Mouse (Mus musculus) heart, postnatal 36 days (tissue): ENCODE measurements around the gene Letmd1. TPM values are rescaled to one million over a fixed set of nuclear protein-coding genes. Genes with fewer than 3 reads are reported as not detected.
"Not testable (repeated sequence)": the region's sequence is repeated elsewhere in the genome, so short reads cannot be mapped to it uniquely, and the experiment has no call there.

Experiments
- DNase-seq, 2 experiments: peaks; one replicate each; pipeline ENCODE4 v3.0.0; 2021 to 2022
- intact Hi-C: fragments of 180-260 bp; cut with DNase I; formaldehyde crosslinking; loops from one replicate; pipeline ENCODE4 v1.15.1; 2025
- total RNA-seq, 2 experiments: library from RNA; stranded (reverse); gene quantifications; 2 replicates each; pipeline ENCODE4 v1.2.3; 2021

Letmd1 gene
- total RNA-seq, 2 experiments from 2014 or later: 12.2 to 14.8 TPM

DNA sequence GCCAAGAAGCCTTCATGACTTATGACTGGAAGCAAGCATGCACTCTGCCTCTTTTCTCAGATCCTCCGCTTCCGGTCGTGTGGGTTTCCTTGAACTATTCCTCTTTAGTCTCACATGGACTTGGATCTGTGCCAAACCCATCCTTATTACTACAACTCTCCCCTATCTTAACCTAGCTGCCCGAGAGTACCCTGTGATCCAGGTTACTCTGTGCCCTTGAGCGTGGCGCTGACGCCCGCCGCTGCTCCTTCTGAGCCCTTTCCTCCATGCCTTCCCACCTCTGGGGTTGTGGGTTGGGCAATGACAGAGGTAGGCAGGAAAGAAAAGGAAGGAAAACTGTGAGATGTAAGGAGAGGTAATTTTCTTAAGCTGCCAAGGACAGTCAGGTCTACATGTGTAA, 23.1 kb downstream of the Letmd1 start:
- no peak for DNase-seq
- intact Hi-C loops: no loop called here

DNA sequence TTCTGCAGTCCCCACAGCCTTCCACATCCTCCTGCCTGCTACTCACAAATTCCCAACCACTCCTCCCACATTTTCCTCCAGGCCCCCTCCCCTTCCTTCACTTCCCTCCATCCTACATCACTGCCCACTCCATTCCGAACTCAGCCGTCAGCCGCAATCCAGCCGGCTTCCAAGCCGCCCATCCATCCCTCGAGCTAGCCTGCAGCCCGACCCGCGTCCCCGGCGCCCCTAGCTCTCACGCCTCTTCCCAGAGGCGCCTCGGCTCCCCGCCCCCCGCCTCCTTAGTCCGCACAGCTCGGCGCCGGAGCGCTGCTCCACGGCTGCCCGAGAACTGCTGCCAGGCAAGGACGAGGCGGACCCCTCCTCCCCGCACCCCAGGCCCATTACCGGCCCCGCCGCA, 25.8 kb downstream of the Letmd1 start:
- intact Hi-C loops: loop anchor here (2.0 kb wide), 1 partner anchor 26 kb away; the partner anchor contains the start of gene Letmd1
- no peak for DNase-seq

DNA sequence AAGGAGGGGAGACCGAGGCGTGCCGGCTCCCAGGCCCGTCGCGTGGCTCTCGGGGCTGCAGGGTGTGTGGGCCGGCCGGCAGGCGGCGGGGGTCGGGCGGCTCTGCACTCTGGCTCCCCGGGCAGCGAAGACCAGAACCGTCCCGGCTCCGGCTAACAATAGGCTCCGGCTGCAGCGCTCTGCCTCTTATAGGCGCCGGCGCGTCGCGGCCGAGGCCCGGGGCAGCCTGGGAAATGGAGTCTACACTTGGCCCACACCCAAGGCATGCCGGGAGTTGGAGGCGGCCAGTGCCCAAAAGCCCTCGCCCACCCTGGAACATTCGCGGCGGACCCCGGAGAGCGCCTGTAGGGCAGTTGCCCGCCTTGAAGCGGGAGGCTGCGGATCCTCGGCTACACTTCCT, 26.3 kb downstream of the Letmd1 start, which contains the start of gene Csrnp2:
Gene Csrnp2 (minus strand): TSS at position 387 of the 400 bp plus-strand sequence.
- DNase-seq: peak; percentile 92 to 93
- intact Hi-C loops: loop anchor here (2.0 kb wide), 1 partner anchor 26 kb away; the partner anchor contains the start of gene Letmd1

DNA sequence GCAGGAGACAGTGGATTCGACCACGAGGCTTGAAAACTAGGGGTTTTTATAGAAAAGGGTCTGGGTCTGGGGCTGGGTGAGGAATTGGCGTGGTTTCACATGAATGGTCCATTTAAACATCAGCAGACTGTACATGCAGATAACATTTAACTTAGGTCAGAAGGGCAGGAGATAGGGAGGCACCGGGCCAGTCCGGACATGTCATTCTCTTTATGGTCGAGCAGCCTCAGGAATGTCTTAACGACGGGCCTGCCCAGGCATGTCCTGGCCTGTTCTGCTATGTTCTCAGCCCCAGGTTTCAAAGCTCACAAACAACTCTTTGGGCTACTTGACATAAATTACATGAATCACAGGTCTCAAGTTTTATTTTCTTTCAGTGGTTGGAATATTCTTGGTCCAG, 30.7 kb downstream of the Letmd1 start:
- intact Hi-C loops, DNase-seq: not testable (repeated sequence)

DNA sequence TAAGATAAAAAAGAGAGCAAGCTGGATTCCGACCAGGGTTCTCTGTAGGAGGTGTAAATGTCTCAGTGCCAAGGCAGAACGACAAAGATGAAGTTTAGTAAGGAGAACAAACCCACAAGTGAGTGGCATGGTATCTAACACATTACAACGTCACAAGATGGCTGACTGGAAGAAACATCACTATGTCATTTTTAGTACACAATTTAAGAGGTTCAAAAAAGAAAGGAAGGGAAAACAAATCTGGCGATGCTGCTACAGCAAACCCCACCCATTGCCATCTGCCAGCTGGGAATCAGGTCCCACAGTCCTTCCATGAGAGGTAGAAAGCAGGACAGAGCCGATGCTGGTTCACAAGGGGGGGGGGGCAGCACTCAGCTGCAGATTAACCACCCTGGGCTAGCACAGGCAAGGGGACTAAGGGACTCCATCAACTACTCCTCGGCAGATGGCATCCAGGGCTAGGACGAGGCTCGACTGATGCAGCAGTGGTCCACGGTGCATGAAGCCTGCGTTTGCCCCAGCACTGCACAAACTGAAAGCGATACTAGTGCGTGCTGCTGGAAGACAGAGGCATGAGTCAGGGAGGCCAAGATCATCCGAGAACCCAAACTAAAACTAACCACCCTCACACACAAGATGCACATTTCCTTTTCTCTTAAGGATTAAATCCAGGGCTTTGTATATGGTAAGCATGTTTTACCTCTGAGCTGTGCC, 39.8 kb downstream of the Letmd1 start:
- no peak for DNase-seq
- intact Hi-C loops: no loop called here

DNA sequence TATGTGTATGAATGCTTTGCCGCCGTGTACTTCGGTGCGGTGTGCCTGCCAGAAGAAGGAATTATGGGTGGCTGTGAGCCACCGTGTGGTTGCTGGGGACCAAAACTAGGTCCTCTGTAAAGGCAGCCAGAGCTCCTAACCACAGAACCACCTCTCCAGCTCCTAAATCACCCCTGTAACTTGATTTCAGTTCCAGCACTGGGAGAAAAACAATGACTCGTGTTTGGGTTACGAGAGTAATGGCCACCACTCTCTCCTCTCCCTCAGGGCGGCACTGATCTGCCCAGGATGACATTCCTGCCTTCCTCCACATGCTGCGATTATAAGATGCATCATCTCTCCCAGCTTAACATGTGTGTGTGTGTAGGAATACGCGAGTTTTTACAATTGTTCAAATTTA, 41.2 kb downstream of the Letmd1 start:
- no peak for DNase-seq

DNA sequence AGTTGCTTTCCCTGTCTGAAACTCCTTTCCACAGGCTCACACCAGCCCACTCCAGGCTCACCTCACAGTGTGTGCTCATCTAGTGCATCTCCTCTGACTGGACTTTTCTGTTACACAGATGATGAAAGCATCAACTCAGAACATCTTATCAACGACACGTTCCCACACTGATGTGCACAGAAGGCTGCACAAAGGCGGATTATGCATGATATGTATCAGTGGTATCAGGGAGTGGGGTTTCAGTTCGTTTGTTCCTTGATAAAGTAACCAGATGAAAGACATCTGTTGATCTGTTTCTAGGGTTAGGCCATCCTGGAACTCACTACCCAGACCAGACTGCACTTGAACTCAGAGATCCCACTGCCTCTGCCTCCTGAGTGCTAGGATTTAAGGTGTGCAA, 44.6 kb downstream of the Letmd1 start:
- intact Hi-C loops: no loop called here
- DNase-seq: no peak

More for the DNA sequence above, 41.2 kb downstream of the Letmd1 start:
- intact Hi-C loops: no loop called here

DNA sequence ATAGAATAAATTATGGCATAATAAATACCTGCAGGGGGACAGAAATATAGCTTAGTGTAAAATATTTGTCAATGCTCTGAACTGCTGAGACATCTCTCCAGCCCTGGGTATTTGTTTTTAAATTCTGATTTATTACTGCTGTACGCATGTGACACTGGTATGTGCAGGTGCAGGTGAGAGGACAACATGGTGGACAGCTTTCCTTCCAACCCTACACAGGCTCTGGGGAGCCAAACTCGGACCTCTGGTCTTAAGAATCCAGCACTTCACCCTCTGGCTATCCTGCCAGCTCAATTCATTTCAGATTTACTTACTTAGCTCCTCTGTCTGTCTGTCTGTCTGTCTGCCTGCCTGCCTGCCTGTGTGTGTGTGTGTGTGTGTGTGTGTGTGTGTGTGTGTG, 46.3 kb downstream of the Letmd1 start:
- DNase-seq: no peak
- intact Hi-C loops: no loop called here

DNA sequence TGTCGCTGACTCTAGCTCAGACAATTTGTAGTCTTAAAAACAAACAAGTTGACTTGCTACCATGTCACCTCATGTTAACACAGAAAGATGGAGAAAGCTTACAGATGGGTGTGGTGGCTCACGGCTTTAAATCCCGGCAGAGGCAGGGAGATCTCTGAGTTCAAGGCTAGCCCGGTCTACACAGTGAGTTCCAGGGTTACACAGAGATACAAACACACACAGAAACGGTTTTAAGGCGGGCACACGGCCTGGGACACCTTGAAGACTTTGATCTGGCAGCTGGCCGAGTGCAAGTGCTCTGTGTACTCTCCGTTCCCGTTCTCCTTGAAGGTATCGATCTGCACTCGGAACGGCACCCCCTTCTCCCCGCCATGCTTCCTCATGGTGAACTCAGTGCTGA, 51.5 kb downstream of the Letmd1 start:
- intact Hi-C loops: no loop called here
- no peak for DNase-seq

DNA sequence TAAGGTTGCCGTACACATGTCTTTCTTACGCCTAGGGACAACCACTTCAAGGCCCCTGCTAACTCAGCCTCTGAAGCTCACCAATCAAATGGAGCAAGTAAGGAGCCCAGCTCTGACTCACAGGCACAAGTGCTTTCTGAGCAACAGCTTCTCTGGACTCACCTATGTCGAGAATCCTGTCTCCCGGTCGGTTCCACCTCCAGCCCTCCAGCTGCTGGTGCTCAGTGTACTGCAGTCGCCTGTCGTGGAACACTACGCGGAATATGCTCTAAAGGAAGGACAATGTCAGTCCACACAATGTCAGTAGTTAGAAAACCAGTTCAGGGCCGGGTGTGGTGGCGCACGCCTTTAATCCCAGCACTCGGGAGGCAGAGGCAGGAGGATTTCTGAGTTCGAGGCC, 56.6 kb downstream of the Letmd1 start:
- intact Hi-C loops: no loop called here
- no peak for DNase-seq

DNA sequence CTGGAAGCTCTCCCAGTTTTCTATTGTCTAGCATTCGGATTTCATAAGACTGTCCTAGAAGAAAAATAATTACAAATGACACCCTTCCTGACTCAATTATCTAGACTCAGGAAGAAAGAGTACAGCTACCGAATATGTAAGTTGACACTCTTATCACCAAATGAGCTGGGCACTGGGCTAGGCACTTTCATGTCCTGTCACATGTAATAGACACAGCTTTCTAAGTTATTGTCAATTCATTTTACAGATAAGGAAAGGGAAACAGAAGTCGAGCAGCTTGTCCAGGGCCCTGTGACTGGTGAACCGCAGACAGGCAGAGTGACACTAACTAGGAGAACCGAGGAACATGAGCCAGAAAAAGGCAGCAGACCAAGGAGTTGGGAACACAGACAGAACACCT, 59.1 kb downstream of the Letmd1 start:
- intact Hi-C loops: no loop called here
- no peak for DNase-seq

Other genes starting within 250 kb of the Letmd1 start
- 10 to 100 TPM; 40.5 to 53.9 TPM for gene Atf1, start 241.2 kb upstream of the Letmd1 start, total RNA-seq
- gene Tmprss12, start 188.2 kb upstream of the Letmd1 start, total RNA-seq: not detected
- 10 to 100 TPM; 46.3 to 62.3 TPM for gene Mettl7a1, start 164.9 kb upstream of the Letmd1 start, total RNA-seq
- gene Mettl7a3, start 134.1 kb upstream of the Letmd1 start, total RNA-seq: not detected
- gene Methig1, start 115.9 kb upstream of the Letmd1 start, total RNA-seq: not detected
- 1 to 10 TPM in 1 of 2 experiments, under 1 TPM in 1; 0.89 to 1.0 TPM for gene Mettl7a2, start 115.8 kb upstream of the Letmd1 start, total RNA-seq
- gene Higd1c, start 104.5 kb upstream of the Letmd1 start, total RNA-seq: not detected
- gene Gm5475, start 46.9 kb upstream of the Letmd1 start, total RNA-seq: not detected
- gene Slc11a2, start 44.0 kb upstream of the Letmd1 start, total RNA-seq: 10 to 100 TPM; 45.2 TPM
- gene Csrnp2, start 26.5 kb downstream of the Letmd1 start, total RNA-seq: 1 to 10 TPM; 2.5 to 3.0 TPM
- gene Tfcp2, start 83.0 kb downstream of the Letmd1 start, total RNA-seq: 10 to 100 TPM; 11.9 to 13.4 TPM
- 10 to 100 TPM; 10.8 to 13.3 TPM for gene Pou6f1, start 131.0 kb downstream of the Letmd1 start, total RNA-seq
- 100 to 1,000 TPM; 161 to 177 TPM for gene Dazap2, start 146.3 kb downstream of the Letmd1 start, total RNA-seq
- gene Smagp, start 167.9 kb downstream of the Letmd1 start, total RNA-seq: 10 to 100 TPM; 13.7 to 15.8 TPM
- 1 to 10 TPM; 1.6 TPM for gene Bin2, start 200.5 kb downstream of the Letmd1 start, total RNA-seq
- under 1 TPM in 1 of 2 experiments, not detected in 1; 0.98 TPM for gene Cela1, start 218.9 kb downstream of the Letmd1 start, total RNA-seq